Mouse (Mus musculus) midbrain, embryonic 15.5 days (tissue): ENCODE results near the gene Vars2. TPM values are rescaled to one million over a fixed set of nuclear protein-coding genes. Genes with fewer than 3 reads are reported as not detected.

Source experiments
- ATAC-seq: fragments of 200-750 bp; cut with Nextera tagmentation; replicated peaks from 2 replicates; pipeline ENCODE4 v1.8.0; 2017; ENCODE audit warnings: moderate TSS enrichment
- H3K27ac ChIP-seq: fragments of 300-500 bp; sonication (generic); 2 replicates; pipeline ENCODE4 v1.5.1; 2015; ENCODE audit warnings: mild to moderate bottlenecking, inconsistent platforms
- H3K27me3 ChIP-seq: fragments of 300-500 bp; sonication (generic); replicated peaks from 2 replicates; pipeline ENCODE4 v1.6.1; 2015; ENCODE audit warnings: inconsistent platforms
- H3K36me3 ChIP-seq: fragments of 300-500 bp; sonication (generic); replicated peaks from 2 replicates; pipeline ENCODE4 v1.6.1; 2015; ENCODE audit warnings: inconsistent platforms
- H3K4me1 ChIP-seq: fragments of 300-500 bp; sonication (generic); 2 replicates; pipeline ENCODE4 v1.6.1; 2015; ENCODE audit warnings: inconsistent platforms
- H3K4me2 ChIP-seq: fragments of 300-500 bp; sonication (generic); 2 replicates; pipeline ENCODE4 v1.6.1; 2015; ENCODE audit warnings: inconsistent platforms, mild to moderate bottlenecking, moderate library complexity
- H3K4me3 ChIP-seq: fragments of 300-500 bp; sonication (generic); 2 replicates; pipeline ENCODE4 v1.5.1; 2015; ENCODE audit warnings: mild to moderate bottlenecking, inconsistent platforms
- H3K9ac ChIP-seq: fragments of 300-500 bp; sonication (generic); 2 replicates; pipeline ENCODE4 v1.6.1; 2015; ENCODE audit warnings: mild to moderate bottlenecking, inconsistent platforms
- H3K9me3 ChIP-seq: fragments of 300-500 bp; sonication (generic); 2 replicates; pipeline ENCODE4 v1.6.1; 2016; ENCODE audit warnings: inconsistent platforms
- WGBS: fragments of 180-500 bp; shearing (Covaris S2); methylation state at CpG from one replicate; pipeline ENCODE4 v1.1.7; 2015; ENCODE audit warnings: mixed read lengths; 5-methylcytosine and 5-hydroxymethylcytosine counted together
- polyA plus RNA-seq: library from polyadenylated mRNA; unstranded; fragments of >200 nt; fragmentation: Nextera tagmentation; extraction: Ambion mirVana; gene quantifications from 2 replicates; pipeline ENCODE4 v1.2.1, GENCODE M21; 2015

Vars2 gene
- polyA plus RNA-seq, 1 experiment from 2014 or later = 16.5 TPM

- Histone ChIP-seq H3K27ac (peak overlapping the region; percentile 99), H3K27me3 (no peaks in the 10 kb centered on the region), H3K4me3 (peak overlapping the region; percentile 83), H3K4me2 (peak overlapping the region; percentile 86), H3K36me3 (no peaks in the 10 kb centered on the region), H3K9me3 (no peaks in the 10 kb centered on the region), H3K9ac (peak overlapping the region; percentile 86), H3K4me1 (peaks cover 61% of the 10 kb centered on the region)
- 2% methylated on average over 16 of the region's 16 CpGs for WGBS
- ATAC-seq = no peak
Measured at GRCm38 (mm10) chr17:35701978-35702461, 34.6 kb upstream of the Vars2 start.

- Histone ChIP-seq H3K36me3 (no peaks in the 10 kb centered on the region), H3K27me3 (no peaks in the 10 kb centered on the region), H3K4me1 (peaks cover 65% of the 10 kb centered on the region), H3K4me3 (peak overlapping the region; percentile 83), H3K27ac (peak overlapping the region; percentile 99), H3K4me2 (peak overlapping the region; percentile 86), H3K9ac (peak overlapping the region; percentile 86), H3K9me3 (no peaks in the 10 kb centered on the region)
- under 1% methylated on average over 16 of the region's 16 CpGs for WGBS
- ATAC-seq = no peak
Measured at GRCm38 (mm10) chr17:35701203-35701977, 34.0 kb upstream of the Vars2 start.

- peak; percentile 41 for ATAC-seq
- WGBS = 2% methylated on average over 57 of the region's 66 CpGs
- H3K4me1 ChIP-seq = peaks cover 62% of the 10 kb centered on the region
Measured at GRCm38 (mm10) chr17:35700371-35700961, 33.1 kb upstream of the Vars2 start.

GRCm38 (mm10) chr17:35699919-35700318 lies 32.5 kb upstream of the Vars2 start:
- ATAC-seq = 0 out of 2 replicates have a peak, but pooled peaks have one; percentile 11
- H3K4me1 ChIP-seq = peaks cover 56% of the 10 kb centered on the region
- H3K4me2 ChIP-seq = peak overlapping the region; percentile 86
- H3K4me3 ChIP-seq = peak overlapping the region; percentile 83
- no peaks in the 10 kb centered on the region for H3K9me3 ChIP-seq
- H3K27ac ChIP-seq = peak overlapping the region; percentile 99
- WGBS = 2% methylated on average over 19 of the region's 19 CpGs
- no peaks in the 10 kb centered on the region for H3K27me3 ChIP-seq
- H3K36me3 ChIP-seq = no peaks in the 10 kb centered on the region
- peak overlapping the region; percentile 86 for H3K9ac ChIP-seq

More at GRCm38 (mm10) chr17:35700371-35700961, 33.1 kb upstream of the Vars2 start:
- Histone ChIP-seq H3K27ac (peak overlapping the region; percentile 99), H3K4me2 (peak overlapping the region; percentile 86), H3K4me3 (peak overlapping the region; percentile 83), H3K9me3 (no peaks in the 10 kb centered on the region), H3K27me3 (no peaks in the 10 kb centered on the region), H3K36me3 (no peaks in the 10 kb centered on the region), H3K9ac (peak overlapping the region; percentile 86)

GRCm38 (mm10) chr17:35698501-35698883 lies 31.1 kb upstream of the Vars2 start:
- Histone ChIP-seq H3K9me3 (no peaks in the 10 kb centered on the region), H3K36me3 (peaks cover 4% of the 10 kb centered on the region), H3K4me3 (peak overlapping the region; percentile 33), H3K4me1 (peaks cover 43% of the 10 kb centered on the region), H3K27ac (peak overlapping the region; percentile 99), H3K27me3 (no peaks in the 10 kb centered on the region), H3K9ac (peak overlapping the region; percentile 33), H3K4me2 (peak overlapping the region; percentile 86)
- WGBS = 17% methylated on average over 5 of the region's 5 CpGs
- no peak for ATAC-seq

- H3K4me1 ChIP-seq = peaks cover 43% of the 10 kb centered on the region
- peak overlapping the region; percentile 86 for H3K4me2 ChIP-seq
- peak overlapping the region; percentile 33 for H3K4me3 ChIP-seq
- no peaks in the 10 kb centered on the region for H3K9me3 ChIP-seq
- H3K27me3 ChIP-seq = no peaks in the 10 kb centered on the region
- ATAC-seq = peak; percentile 62
- WGBS = under 1% methylated on average over 16 of the region's 16 CpGs
- H3K27ac ChIP-seq = peak overlapping the region; percentile 99
- peak overlapping the region; percentile 33 for H3K9ac ChIP-seq
- peaks cover 9% of the 10 kb centered on the region for H3K36me3 ChIP-seq
Measured at GRCm38 (mm10) chr17:35697759-35698500, 30.5 kb upstream of the Vars2 start.

GRCm38 (mm10) chr17:35697429-35697758 lies 30.0 kb upstream of the Vars2 start:
- H3K9ac ChIP-seq = peak overlapping the region; percentile 33
- WGBS = 0% methylated on average over 1 of the region's 1 CpGs
- H3K9me3 ChIP-seq = no peaks in the 10 kb centered on the region
- peaks cover 15% of the 10 kb centered on the region for H3K36me3 ChIP-seq
- peak; percentile 27; the same call in 1 of the 2 replicates for ATAC-seq
- peak overlapping the region; percentile 86 for H3K4me2 ChIP-seq
- no peaks in the 10 kb centered on the region for H3K27me3 ChIP-seq
- H3K4me3 ChIP-seq = peak overlapping the region; percentile 33
- peaks cover 39% of the 10 kb centered on the region for H3K4me1 ChIP-seq
- peak overlapping the region; percentile 99 for H3K27ac ChIP-seq

- Histone ChIP-seq H3K4me3 (peak overlapping the region; percentile 33; the same call in 1 of the 2 replicates), H3K9ac (no peak overlapping the region)
- WGBS = 65% methylated on average over 6 of the region's 6 CpGs
Measured at GRCm38 (mm10) chr17:35696691-35697090, 29.3 kb upstream of the Vars2 start.

GRCm38 (mm10) chr17:35695289-35695688 lies 27.9 kb upstream of the Vars2 start:
- Histone ChIP-seq H3K27me3 (no peaks in the 10 kb centered on the region), H3K9ac (no peak overlapping the region), H3K9me3 (no peaks in the 10 kb centered on the region), H3K4me2 (no peak overlapping the region), H3K4me1 (peaks cover 31% of the 10 kb centered on the region), H3K27ac (no peak overlapping the region), H3K36me3 (peaks cover 35% of the 10 kb centered on the region), H3K4me3 (no peak overlapping the region)
- no peak for ATAC-seq
- 94% methylated on average over 2 of the region's 2 CpGs for WGBS

More at GRCm38 (mm10) chr17:35696691-35697090, 29.3 kb upstream of the Vars2 start:
- no peaks in the 10 kb centered on the region for H3K27me3 ChIP-seq
- peak overlapping the region; percentile 99 for H3K27ac ChIP-seq
- peak overlapping the region; percentile 86 for H3K4me2 ChIP-seq
- no peak for ATAC-seq
- H3K36me3 ChIP-seq = peaks cover 21% of the 10 kb centered on the region
- H3K4me1 ChIP-seq = peaks cover 32% of the 10 kb centered on the region
- no peaks in the 10 kb centered on the region for H3K9me3 ChIP-seq

- peaks cover 22% of the 10 kb centered on the region for H3K4me1 ChIP-seq
- H3K9ac ChIP-seq = no peak overlapping the region
- 94% methylated on average over 5 of the region's 5 CpGs for WGBS
- H3K4me3 ChIP-seq = no peak overlapping the region
- H3K27ac ChIP-seq = no peak overlapping the region
- H3K36me3 ChIP-seq = peaks cover 46% of the 10 kb centered on the region
- H3K4me2 ChIP-seq = no peak overlapping the region
- no peak for ATAC-seq
- no peaks in the 10 kb centered on the region for H3K9me3 ChIP-seq
- no peaks in the 10 kb centered on the region for H3K27me3 ChIP-seq
Measured at GRCm38 (mm10) chr17:35693906-35694305, 26.5 kb upstream of the Vars2 start.

- H3K4me1 ChIP-seq = peaks cover 8% of the 10 kb centered on the region
- no peak overlapping the region for H3K4me2 ChIP-seq
- H3K27ac ChIP-seq = no peak overlapping the region
- WGBS = 85% methylated on average over 4 of the region's 4 CpGs
- no peak for ATAC-seq
- no peak overlapping the region for H3K9ac ChIP-seq
- no peak overlapping the region for H3K4me3 ChIP-seq
- peaks cover 62% of the 10 kb centered on the region for H3K36me3 ChIP-seq
- H3K27me3 ChIP-seq = no peaks in the 10 kb centered on the region
- H3K9me3 ChIP-seq = no peaks in the 10 kb centered on the region
Measured at GRCm38 (mm10) chr17:35692368-35692767, 25.0 kb upstream of the Vars2 start.

GRCm38 (mm10) chr17:35691811-35692210 lies 24.4 kb upstream of the Vars2 start:
- Histone ChIP-seq H3K4me2 (no peak overlapping the region), H3K27ac (no peak overlapping the region), H3K36me3 (peaks cover 65% of the 10 kb centered on the region), H3K27me3 (no peaks in the 10 kb centered on the region), H3K9me3 (no peaks in the 10 kb centered on the region), H3K4me3 (no peak overlapping the region), H3K4me1 (peaks cover 2% of the 10 kb centered on the region), H3K9ac (no peak overlapping the region)
- ATAC-seq = no peak
- WGBS = 83% methylated on average over 4 of the region's 4 CpGs
